Mouse (Mus musculus) ES-E14 (cell line): ENCODE measurements around the gene Cyp26c1. TPM values are rescaled to one million over a fixed set of nuclear protein-coding genes. Genes with fewer than 3 reads are reported as not detected.

Experiments used
- DNase-seq: peaks from one replicate; pipeline ENCODE4 v3.0.0-alpha.2; 2013; ENCODE audit warnings: low read depth, low spot score
- H3K27ac ChIP-seq: 2 replicates; pipeline ENCODE4 v1.5.1; 2012; ENCODE audit warnings: low read depth, mild to moderate bottlenecking, low read length, moderate library complexity, mixed read lengths; ENCODE audit not compliant: poor library complexity, insufficient read depth, severe bottlenecking
- H3K36me3 ChIP-seq: 2 replicates; pipeline ENCODE4 v1.6.1; 2012; ENCODE audit warnings: mild to moderate bottlenecking, low read length, moderate library complexity, mixed read lengths; ENCODE audit not compliant: control insufficient read depth, poor library complexity, insufficient read depth, severe bottlenecking
- H3K4me1 ChIP-seq, 2 experiments: fragments of 150-350 bp in 1 of 2; sonication (generic) in 1 of 2; 2 replicates each; pipeline ENCODE4 v1.6.1; 2012; ENCODE audit warnings: low read length in 2 of 2, mild to moderate bottlenecking in 1 of 2, mixed read lengths in 1 of 2; ENCODE audit not compliant: control insufficient read depth in 2 of 2, insufficient read depth in 2 of 2, poor library complexity in 1 of 2
- H3K4me3 ChIP-seq, 2 experiments: fragments of 150-350 bp in 1 of 2; sonication (generic) in 1 of 2; 2 replicates each; pipeline ENCODE4 v1.5.1; 2012; ENCODE audit warnings: low read length in 2 of 2, low read depth in 1 of 2, mild to moderate bottlenecking in 1 of 2, mixed read lengths in 1 of 2; ENCODE audit not compliant: insufficient read depth in 1 of 2, poor library complexity in 1 of 2, severe bottlenecking in 1 of 2
- H3K9ac ChIP-seq: 2 replicates; pipeline ENCODE4 v1.6.1; 2012; ENCODE audit warnings: low read depth, mild to moderate bottlenecking, low read length, mixed read lengths; ENCODE audit not compliant: poor library complexity, insufficient read depth, severe bottlenecking
- H3K9me3 ChIP-seq: fragments of 150-350 bp; sonication (generic); 2 replicates; pipeline ENCODE4 v1.6.1; 2012; ENCODE audit warnings: low read depth, mild to moderate bottlenecking, low read length; ENCODE audit not compliant: control insufficient read depth, insufficient read depth
- CHD2 ChIP-seq: IDR thresholded peaks from 2 replicates; pipeline ENCODE4 v1.6.1; 2014; ENCODE audit warnings: mild to moderate bottlenecking, low read depth, low read length, inconsistent platforms
- HCFC1 ChIP-seq: IDR thresholded peaks from 2 replicates; pipeline ENCODE4 v1.6.1; 2012; ENCODE audit warnings: low read length, inconsistent platforms, borderline replicate concordance; ENCODE audit not compliant: insufficient read depth
- MAFK ChIP-seq: IDR thresholded peaks from 2 replicates; pipeline ENCODE4 v1.6.1; 2014; ENCODE audit warnings: mild to moderate bottlenecking, low read depth, low read length, inconsistent platforms; ENCODE audit not compliant: insufficient read depth
- ZC3H11A ChIP-seq: IDR thresholded peaks from 2 replicates; pipeline ENCODE4 v1.6.1; 2012; ENCODE audit warnings: low read depth, mild to moderate bottlenecking, inconsistent platforms, low read length, borderline replicate concordance
- ZNF384 ChIP-seq: IDR thresholded peaks from 2 replicates; pipeline ENCODE4 v1.6.1; 2012; ENCODE audit warnings: low read depth, low read length, inconsistent platforms
- in situ Hi-C, 2 experiments: fragments of 600-800 bp; cut with MboI; formaldehyde crosslinking; loops; one replicate each; pipeline ENCODE4 v1.15.1; 2025; ENCODE audit warnings: low sequenced_read_pairs in 2 of 2, inconsistent platforms in 1 of 2; ENCODE audit not compliant: unreplicated experiment in 2 of 2
- total RNA-seq: library from RNA; depleted of rRNA; stranded (reverse); fragments of 300-350 nt; gene quantifications from 2 replicates; pipeline ENCODE4 v1.2.3, GENCODE M21; 2012

Cyp26c1 gene
- total RNA-seq, 1 experiment = 0.31 TPM

DNA sequence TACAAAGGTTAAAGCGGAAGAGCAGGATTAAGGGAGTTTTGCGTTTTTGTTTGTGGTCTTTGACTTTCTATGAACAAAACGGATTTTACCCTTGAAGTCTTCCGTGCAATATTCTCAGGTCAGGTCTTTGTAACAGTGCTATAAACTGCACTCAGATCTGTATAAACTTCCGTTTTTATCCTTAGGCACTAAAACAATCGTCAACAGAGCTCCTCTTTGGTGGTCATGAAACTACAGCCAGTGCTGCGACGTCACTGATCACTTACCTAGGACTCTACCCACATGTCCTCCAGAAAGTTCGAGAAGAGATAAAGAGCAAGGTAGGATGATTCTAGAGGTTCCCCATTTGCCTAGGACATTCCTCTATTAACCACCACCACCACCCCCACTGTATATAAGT lies 14.3 kb downstream of the Cyp26c1 start:
- Histone ChIP-seq H3K36me3 (no peaks in the 10 kb centered on the region), H3K9ac (no peak overlapping the region), H3K4me1 (peaks cover 0 to 6% of the 10 kb centered on the region in 2 experiments; a peak in 1 of 4 replicates), H3K27ac (no peak overlapping the region), H3K4me3 (no peak overlapping the region), H3K9me3 (no peaks in the 10 kb centered on the region)
- in situ Hi-C loops = loop anchor here (5.0 to 10.0 kb wide), 2 partner anchors 183 to 185 kb away; no protein-coding TSS in a partner anchor
- DNase-seq = no peak
- TF ChIP-seq HCFC1 = no peak
- no peak for TF ChIP-seq ZNF384
- TF ChIP-seq MAFK = no peak
- no peak for TF ChIP-seq ZC3H11A
- TF ChIP-seq CHD2 = no peak

- H3K9me3 ChIP-seq = no peaks in the 10 kb centered on the region
Observed at GRCm38 (mm10) chr19:37702377-37703076, 17.1 kb downstream of the Cyp26c1 start.

DNA sequence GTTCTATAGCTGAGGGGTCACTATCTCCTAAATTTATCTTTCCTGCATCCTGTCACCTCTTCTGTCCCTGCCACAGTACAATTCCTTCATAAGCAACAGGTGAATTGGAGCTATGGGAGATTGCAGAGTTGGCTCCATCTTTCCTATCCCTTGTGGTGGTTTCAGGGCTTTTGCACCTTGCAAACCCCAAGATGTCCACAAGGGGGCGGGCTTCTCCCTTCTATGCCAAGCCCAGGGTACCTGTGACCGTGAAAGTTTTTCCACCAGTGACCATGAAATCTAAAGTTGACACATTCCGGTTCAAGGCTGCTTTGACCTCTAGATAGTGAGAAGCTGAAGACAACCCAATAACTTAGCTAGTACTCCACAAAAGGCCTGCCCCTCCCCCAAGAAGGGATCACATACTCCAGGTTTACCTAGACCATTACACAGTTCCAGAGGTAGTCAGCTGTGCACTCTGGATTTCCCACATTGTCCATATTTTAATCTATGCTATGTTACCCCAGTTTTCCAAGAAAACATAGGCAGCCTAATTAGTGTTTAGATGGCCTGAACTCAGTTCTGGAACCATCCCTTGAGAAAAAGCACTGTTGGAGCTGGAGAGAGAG lies 18.6 kb downstream of the Cyp26c1 start:
- Histone ChIP-seq H3K9ac (no peak overlapping the region), H3K4me3 (no peak overlapping the region), H3K4me1 (no peaks in the 10 kb centered on the region), H3K9me3 (no peaks in the 10 kb centered on the region), H3K36me3 (no peaks in the 10 kb centered on the region), H3K27ac (no peak overlapping the region)
- in situ Hi-C loops = loop anchor here in 1 of 2 experiments (10.0 kb wide), 1 partner anchor 181 kb away; no protein-coding TSS in a partner anchor
- TF ChIP-seq CHD2 (peak; percentile 23; the same call in 1 of the 2 replicates), ZC3H11A (peak; percentile 88), HCFC1 (no peak), ZNF384 (no peak), MAFK (no peak)
- DNase-seq = no peak

More at GRCm38 (mm10) chr19:37702377-37703076, 17.1 kb downstream of the Cyp26c1 start:
- Histone ChIP-seq H3K9ac (no peak overlapping the region), H3K4me1 (peaks cover 0 to 3% of the 10 kb centered on the region in 2 experiments; a peak in 1 of 4 replicates), H3K27ac (no peak overlapping the region), H3K36me3 (no peaks in the 10 kb centered on the region), H3K4me3 (no peak overlapping the region)
- in situ Hi-C loops = loop anchor here in 1 of 2 experiments (10.0 kb wide), 1 partner anchor 182 kb away; no protein-coding TSS in a partner anchor
- TF ChIP-seq ZNF384 (no peak), MAFK (no peak), HCFC1 (no peak), ZC3H11A (no peak), CHD2 (no peak)
- DNase-seq = no peak

DNA sequence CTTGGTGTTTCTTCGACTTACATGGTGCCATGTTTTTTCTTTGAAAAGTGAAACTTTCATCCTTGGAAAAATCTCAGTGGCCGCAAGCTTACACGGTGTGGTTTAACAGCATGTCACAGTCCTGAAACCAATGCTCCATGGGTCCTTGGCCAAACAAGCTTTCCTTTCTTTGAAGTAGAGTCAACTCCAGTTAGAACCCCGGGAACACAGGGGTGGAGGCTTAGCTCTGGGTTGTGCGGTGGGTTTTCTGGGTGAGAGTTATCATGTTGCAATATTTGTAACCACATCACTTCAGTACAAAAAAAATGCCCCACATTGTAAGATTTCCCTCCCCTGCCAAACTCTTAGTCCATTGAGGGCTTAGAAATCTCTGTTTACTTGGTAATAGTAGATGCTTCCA lies 20.3 kb downstream of the Cyp26c1 start:
- Histone ChIP-seq H3K4me3 (no peak overlapping the region), H3K4me1 (no peaks in the 10 kb centered on the region), H3K36me3 (no peaks in the 10 kb centered on the region), H3K9ac (no peak overlapping the region), H3K9me3 (no peaks in the 10 kb centered on the region), H3K27ac (no peak overlapping the region)
- TF ChIP-seq CHD2 (no peak), ZC3H11A (no peak), HCFC1 (no peak), MAFK (no peak), ZNF384 (no peak)
- in situ Hi-C loops = loop anchor here in 1 of 2 experiments (10.0 kb wide), 1 partner anchor 179 kb away; no protein-coding TSS in a partner anchor
- DNase-seq = no peak
